Mouse (Mus musculus): ENCODE measurements around the gene Cwc22. TPM values are rescaled to one million over a fixed set of nuclear protein-coding genes. Genes with fewer than 3 reads are reported as not detected.

Gene Cwc22
- polyA plus RNA-seq, 1 experiment from 2014 or later = 35.4 TPM

- no peak overlapping the region for H3K27ac ChIP-seq (replicated peaks)
- H3K27me3 ChIP-seq = no peaks in the 10 kb centered on the region
- ATAC-seq (ENCODE audit: low FRiP score, low read depth) = no peak
- no peaks in the 10 kb centered on the region for H3K9me3 ChIP-seq
- H3K9ac ChIP-seq (replicated peaks) = no peak overlapping the region
- 92% methylated on average over 4 of the region's 4 CpGs for WGBS
- H3K36me3 ChIP-seq = peaks cover 29% of the 10 kb centered on the region
- no peak overlapping the region for H3K4me2 ChIP-seq (replicated peaks)
- H3K4me3 ChIP-seq = no peak overlapping the region
- 0 out of 2 replicates have a peak, but pooled peaks cover 2% of the 10 kb centered on the region for H3K4me1 ChIP-seq
These were observed 7.9 kb downstream of the Cwc22 start for GRCm38 (mm10) chr2:77938317-77938716.

- ATAC-seq (ENCODE audit: low FRiP score, low read depth) = no peak
- 91% methylated on average over 3 of the region's 3 CpGs for WGBS
- H3K9ac ChIP-seq (replicated peaks) = no peak overlapping the region
- H3K9me3 ChIP-seq = no peaks in the 10 kb centered on the region
- H3K27ac ChIP-seq (replicated peaks) = no peak overlapping the region
- H3K4me3 ChIP-seq = no peak overlapping the region
- no peak overlapping the region for H3K4me2 ChIP-seq (replicated peaks)
- H3K27me3 ChIP-seq = no peaks in the 10 kb centered on the region
- 0 out of 2 replicates have a peak, but pooled peaks cover 2% of the 10 kb centered on the region for H3K4me1 ChIP-seq
- H3K36me3 ChIP-seq = peaks cover 33% of the 10 kb centered on the region
These were observed 8.4 kb downstream of the Cwc22 start for GRCm38 (mm10) chr2:77937818-77938217.

- Histone ChIP-seq H3K9me3 (no peaks in the 10 kb centered on the region), H3K36me3 (peaks cover 56% of the 10 kb centered on the region), H3K4me3 (no peak overlapping the region)
These were observed 12.0 kb downstream of the Cwc22 start for GRCm38 (mm10) chr2:77934138-77934537.

GRCm38 (mm10) chr2:77933630-77934029 lies 12.5 kb downstream of the Cwc22 start:
- 58% methylated on average over 2 of the region's 2 CpGs for whole genome bisulfite sequencing
- Histone ChIP-seq H3K27ac (replicated peaks) (no peak overlapping the region), H3K4me3 (no peak overlapping the region), H3K4me2 (replicated peaks) (no peak overlapping the region), H3K27me3 (no peaks in the 10 kb centered on the region), H3K9me3 (no peaks in the 10 kb centered on the region), H3K9ac (replicated peaks) (no peak overlapping the region), H3K36me3 (peaks cover 61% of the 10 kb centered on the region), H3K4me1 (0 out of 2 replicates have a peak, but pooled peaks cover 2% of the 10 kb centered on the region)
- no peak for ATAC-seq (ENCODE audit: low FRiP score, low read depth)

More at GRCm38 (mm10) chr2:77934138-77934537, 12.0 kb downstream of the Cwc22 start:
- H3K9ac ChIP-seq (replicated peaks) = no peak overlapping the region
- H3K4me1 ChIP-seq = 0 out of 2 replicates have a peak, but pooled peaks cover 2% of the 10 kb centered on the region
- H3K27ac ChIP-seq (replicated peaks) = no peak overlapping the region
- H3K4me2 ChIP-seq (replicated peaks) = no peak overlapping the region
- no peaks in the 10 kb centered on the region for H3K27me3 ChIP-seq
- 93% methylated on average over 4 of the region's 4 CpGs for WGBS
- ATAC-seq (ENCODE audit: low FRiP score, low read depth) = no peak

GRCm38 (mm10) chr2:77931958-77932357 lies 14.2 kb downstream of the Cwc22 start:
- WGBS = 100% methylated on average over 1 of the region's 1 CpGs
- Histone ChIP-seq H3K27ac (replicated peaks) (no peak overlapping the region), H3K4me1 (0 out of 2 replicates have a peak, but pooled peaks cover 2% of the 10 kb centered on the region), H3K4me3 (no peak overlapping the region), H3K9me3 (no peaks in the 10 kb centered on the region), H3K4me2 (replicated peaks) (no peak overlapping the region), H3K27me3 (no peaks in the 10 kb centered on the region), H3K36me3 (peaks cover 77% of the 10 kb centered on the region), H3K9ac (replicated peaks) (no peak overlapping the region)
- ATAC-seq (ENCODE audit: low FRiP score, low read depth) = no peak

- Histone ChIP-seq H3K9ac (replicated peaks) (no peak overlapping the region), H3K9me3 (no peaks in the 10 kb centered on the region), H3K36me3 (peaks cover 73% of the 10 kb centered on the region), H3K4me3 (no peak overlapping the region), H3K27me3 (no peaks in the 10 kb centered on the region), H3K4me2 (replicated peaks) (no peak overlapping the region), H3K27ac (replicated peaks) (no peak overlapping the region), H3K4me1 (no peaks in the 10 kb centered on the region)
- WGBS = 96% methylated on average over 10 of the region's 10 CpGs
- ATAC-seq (ENCODE audit: low FRiP score, low read depth) = no peak
These were observed 17.8 kb downstream of the Cwc22 start for GRCm38 (mm10) chr2:77928352-77928751.

- H3K36me3 ChIP-seq = peaks cover 73% of the 10 kb centered on the region
- no peak for ATAC-seq (ENCODE audit: low FRiP score, low read depth)
- H3K9ac ChIP-seq (replicated peaks) = no peak overlapping the region
These were observed 19.7 kb downstream of the Cwc22 start for GRCm38 (mm10) chr2:77926468-77926867.

GRCm38 (mm10) chr2:77925997-77926396 lies 20.2 kb downstream of the Cwc22 start:
- Histone ChIP-seq H3K27me3 (no peaks in the 10 kb centered on the region), H3K4me1 (no peaks in the 10 kb centered on the region), H3K27ac (replicated peaks) (no peak overlapping the region), H3K9me3 (no peaks in the 10 kb centered on the region), H3K36me3 (peaks cover 72% of the 10 kb centered on the region), H3K4me2 (replicated peaks) (no peak overlapping the region), H3K9ac (replicated peaks) (no peak overlapping the region), H3K4me3 (no peak overlapping the region)
- WGBS = 95% methylated on average over 2 of the region's 2 CpGs
- ATAC-seq (ENCODE audit: low FRiP score, low read depth) = no peak

More at GRCm38 (mm10) chr2:77926468-77926867, 19.7 kb downstream of the Cwc22 start:
- Histone ChIP-seq H3K9me3 (no peaks in the 10 kb centered on the region), H3K4me3 (no peak overlapping the region), H3K4me1 (no peaks in the 10 kb centered on the region), H3K27ac (replicated peaks) (no peak overlapping the region), H3K27me3 (no peaks in the 10 kb centered on the region), H3K4me2 (replicated peaks) (no peak overlapping the region)
- WGBS = 89% methylated on average over 7 of the region's 7 CpGs

GRCm38 (mm10) chr2:77925187-77925924 lies 20.8 kb downstream of the Cwc22 start:
- no peak for ATAC-seq (ENCODE audit: low FRiP score, low read depth)
- H3K36me3 ChIP-seq = peaks cover 70% of the 10 kb centered on the region
- H3K9ac ChIP-seq (replicated peaks) = no peak overlapping the region
- H3K4me3 ChIP-seq = no peak overlapping the region
- H3K9me3 ChIP-seq = no peaks in the 10 kb centered on the region
- no peaks in the 10 kb centered on the region for H3K27me3 ChIP-seq
- H3K27ac ChIP-seq (replicated peaks) = no peak overlapping the region
- no peaks in the 10 kb centered on the region for H3K4me1 ChIP-seq
- H3K4me2 ChIP-seq (replicated peaks) = no peak overlapping the region
- WGBS = 80% methylated on average over 7 of the region's 7 CpGs

- H3K27me3 ChIP-seq = no peaks in the 10 kb centered on the region
- no peaks in the 10 kb centered on the region for H3K4me1 ChIP-seq
- ATAC-seq (ENCODE audit: low FRiP score, low read depth) = no peak
- H3K4me2 ChIP-seq (replicated peaks) = no peak overlapping the region
- no peak overlapping the region for H3K27ac ChIP-seq (replicated peaks)
- 92% methylated on average over 3 of the region's 3 CpGs for WGBS
- no peak overlapping the region for H3K4me3 ChIP-seq
- peaks cover 67% of the 10 kb centered on the region for H3K36me3 ChIP-seq
- H3K9me3 ChIP-seq = no peaks in the 10 kb centered on the region
- no peak overlapping the region for H3K9ac ChIP-seq (replicated peaks)
These were observed 22.2 kb downstream of the Cwc22 start for GRCm38 (mm10) chr2:77924003-77924402.

GRCm38 (mm10) chr2:77923182-77923581 lies 23.0 kb downstream of the Cwc22 start:
- no peak overlapping the region for H3K4me2 ChIP-seq (replicated peaks)
- no peak overlapping the region for H3K27ac ChIP-seq (replicated peaks)
- peaks cover 59% of the 10 kb centered on the region for H3K36me3 ChIP-seq
- H3K27me3 ChIP-seq = no peaks in the 10 kb centered on the region
- no peak overlapping the region for H3K9ac ChIP-seq (replicated peaks)
- H3K9me3 ChIP-seq = no peaks in the 10 kb centered on the region
- no peak for ATAC-seq (ENCODE audit: low FRiP score, low read depth)
- no peak overlapping the region for H3K4me3 ChIP-seq
- H3K4me1 ChIP-seq = no peaks in the 10 kb centered on the region
- WGBS = 96% methylated on average over 8 of the region's 8 CpGs

- 94% methylated on average over 4 of the region's 4 CpGs for WGBS
- Histone ChIP-seq H3K27me3 (no peaks in the 10 kb centered on the region), H3K27ac (replicated peaks) (no peak overlapping the region), H3K4me2 (replicated peaks) (no peak overlapping the region), H3K4me1 (no peaks in the 10 kb centered on the region), H3K4me3 (no peak overlapping the region), H3K9me3 (no peaks in the 10 kb centered on the region), H3K36me3 (peaks cover 55% of the 10 kb centered on the region), H3K9ac (replicated peaks) (no peak overlapping the region)
- no peak for ATAC-seq (ENCODE audit: low FRiP score, low read depth)
These were observed 24.9 kb downstream of the Cwc22 start for GRCm38 (mm10) chr2:77921307-77921706.
